Mouse (Mus musculus) kidney, postnatal 10 days (tissue): ENCODE results near the gene Zfp148.

Experiments used
- DNase-seq: peaks from one replicate; pipeline ENCODE4 v3.0.0; 2021; ENCODE audit warnings: mixed read lengths

Gene Zfp148

GRCm38 (mm10) chr16:33379944-33380881 is at the start of gene Zfp148:
Gene Zfp148 (plus strand): TSS chr16:33380836.
- peak; percentile 96 for DNase-seq

DNA sequence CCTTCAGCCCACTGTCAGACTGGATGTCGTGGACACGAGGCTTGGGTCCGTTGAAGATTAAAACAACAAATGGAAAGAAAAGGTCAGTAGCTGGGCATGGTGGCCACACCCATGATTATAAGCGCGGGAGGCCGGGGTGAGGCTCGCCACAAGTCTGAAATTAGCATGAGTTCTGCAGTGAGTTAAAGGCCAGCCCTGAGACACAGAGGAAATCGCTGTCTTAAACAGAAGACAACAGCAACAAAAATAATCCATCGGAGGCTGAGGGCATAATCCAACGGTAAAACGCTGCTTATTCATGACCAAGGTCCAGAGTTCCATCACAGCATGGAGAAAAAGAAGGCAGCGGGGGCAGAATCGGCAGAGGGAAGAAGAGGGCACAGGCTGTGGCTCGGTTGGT is 47.6 kb upstream of the Zfp148 start:
- no peak for DNase-seq

GRCm38 (mm10) chr16:33337177-33337576 is 43.5 kb upstream of the Zfp148 start:
- peak; percentile 85 for DNase-seq

DNA sequence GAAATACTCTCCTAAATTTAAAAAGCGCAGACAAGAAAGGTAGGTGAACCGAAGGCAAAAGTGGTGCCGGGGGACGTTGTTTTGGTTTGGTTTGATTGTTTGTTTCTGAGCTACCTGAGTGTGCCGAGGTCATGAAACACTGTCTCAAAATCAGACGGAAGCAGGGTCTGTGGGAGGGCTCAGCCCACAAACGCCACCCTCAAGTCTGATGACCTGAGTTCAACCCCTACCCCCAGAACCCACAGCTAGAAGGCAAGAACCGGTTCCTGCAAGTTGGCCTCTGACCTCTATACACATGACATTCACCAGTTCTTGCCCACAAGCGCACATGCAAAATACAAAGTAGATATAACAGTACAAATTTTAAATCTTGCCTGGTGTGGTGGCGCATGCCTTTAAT is 43.0 kb upstream of the Zfp148 start:
- DNase-seq, result no peak

DNA sequence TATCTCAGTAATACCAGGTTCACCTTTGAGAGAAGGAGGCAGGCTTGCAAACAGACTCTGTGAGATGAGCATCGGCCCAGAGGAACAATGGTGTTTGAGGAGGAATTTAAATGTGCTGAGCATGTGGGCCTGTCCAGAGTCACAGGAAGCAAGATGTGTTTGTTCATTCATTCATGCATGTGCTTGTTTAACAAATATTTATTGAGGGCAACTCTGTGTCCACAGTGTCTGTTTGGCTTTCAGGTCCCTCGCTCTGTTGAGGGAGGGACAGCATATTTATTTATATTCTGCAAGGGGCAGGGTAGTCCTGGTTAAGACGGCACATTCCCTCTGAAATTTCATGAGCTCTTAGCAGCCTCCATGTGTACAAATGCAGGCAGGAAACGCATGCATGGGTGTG is 42.1 kb upstream of the Zfp148 start:
- DNase-seq, result no peak

GRCm38 (mm10) chr16:33339476-33339875 is 41.2 kb upstream of the Zfp148 start:
- DNase-seq, result no peak

DNA sequence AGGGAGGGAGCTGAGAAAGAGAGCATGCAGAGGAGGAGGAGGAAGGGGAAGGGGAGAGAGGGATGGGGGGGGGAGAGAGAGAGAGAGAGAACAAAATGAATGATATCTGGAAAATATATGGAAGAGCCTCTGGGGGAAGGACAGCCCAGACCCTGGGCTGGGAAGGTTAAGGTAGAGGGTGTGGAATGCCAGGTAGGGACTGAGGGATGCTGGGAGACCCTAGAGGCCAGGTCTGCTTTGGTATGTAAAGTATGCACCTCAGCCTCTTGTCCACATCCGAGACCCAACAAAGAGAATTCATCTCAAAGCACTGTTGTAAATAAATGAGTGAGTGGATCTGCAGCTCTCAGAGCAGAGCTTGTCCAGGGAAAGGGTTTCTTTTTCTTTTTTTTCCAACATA is 38.3 kb upstream of the Zfp148 start:
- DNase-seq, result no peak

DNA sequence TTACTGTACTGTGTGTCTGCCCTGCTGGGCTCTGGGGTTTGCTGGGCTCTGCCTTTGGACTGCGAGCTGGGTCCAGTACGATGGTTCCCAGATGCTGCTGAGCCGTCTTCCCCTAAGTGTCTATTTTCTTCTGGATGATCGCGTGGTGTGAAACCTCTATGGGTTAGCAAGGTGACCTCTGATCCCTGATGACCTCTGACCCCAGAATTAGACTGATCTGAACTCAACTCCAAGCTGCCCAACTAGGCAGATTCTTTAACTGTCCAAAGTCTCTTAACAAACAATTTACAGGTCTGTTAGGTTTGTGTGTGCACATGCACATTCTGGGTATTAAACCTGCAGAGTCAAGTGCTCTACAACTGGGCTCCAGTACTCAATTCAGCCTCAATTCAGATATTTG is 37.5 kb upstream of the Zfp148 start:
- no peak for DNase-seq

- DNase-seq, result no peak
These were observed 37.0 kb upstream of the Zfp148 start for GRCm38 (mm10) chr16:33343601-33344000.

DNA sequence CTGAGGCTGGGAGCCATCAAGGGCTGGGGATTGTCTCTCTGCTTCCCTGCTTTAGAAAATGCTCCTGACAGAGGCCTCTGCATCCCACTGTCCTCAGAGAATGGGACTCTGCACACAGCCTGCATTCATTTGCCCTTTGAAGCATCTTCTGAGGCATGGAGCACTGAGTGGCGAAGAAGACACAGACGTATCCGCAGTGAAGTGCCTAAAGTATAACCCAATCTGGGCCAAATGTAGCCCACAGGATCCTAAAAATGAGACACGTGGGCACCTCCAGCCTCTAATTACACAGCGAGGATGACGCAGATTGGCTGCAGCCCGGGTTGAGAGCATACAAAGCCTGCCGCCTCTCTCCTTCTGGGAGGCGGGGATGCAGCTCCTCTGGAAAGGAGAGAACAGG is 36.3 kb upstream of the Zfp148 start:
- DNase-seq, result no peak

GRCm38 (mm10) chr16:33344875-33345274 is 35.8 kb upstream of the Zfp148 start:
- DNase-seq, result peak; percentile 35

DNA sequence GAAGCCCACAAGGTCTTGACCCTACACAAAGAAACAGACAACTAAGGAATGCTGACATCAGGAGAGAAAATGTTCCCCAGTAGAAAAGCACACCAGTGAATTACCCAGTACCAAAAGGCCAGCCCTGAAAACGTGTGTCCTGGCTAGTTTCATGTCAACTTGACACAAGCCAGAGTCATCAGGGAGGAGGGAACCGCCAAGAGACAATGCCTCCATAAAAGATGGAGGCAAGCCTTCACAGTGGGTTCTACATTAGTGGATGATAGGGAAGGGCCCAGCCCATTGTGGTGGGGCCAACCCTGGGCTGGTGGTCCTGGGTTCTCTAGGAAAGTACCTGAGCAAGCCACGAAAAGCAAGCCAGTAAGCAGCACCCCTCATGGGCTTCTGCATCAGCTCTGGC is 34.3 kb upstream of the Zfp148 start:
- DNase-seq, result no peak

- no peak for DNase-seq
These were observed 33.5 kb upstream of the Zfp148 start for GRCm38 (mm10) chr16:33347134-33347533.

DNA sequence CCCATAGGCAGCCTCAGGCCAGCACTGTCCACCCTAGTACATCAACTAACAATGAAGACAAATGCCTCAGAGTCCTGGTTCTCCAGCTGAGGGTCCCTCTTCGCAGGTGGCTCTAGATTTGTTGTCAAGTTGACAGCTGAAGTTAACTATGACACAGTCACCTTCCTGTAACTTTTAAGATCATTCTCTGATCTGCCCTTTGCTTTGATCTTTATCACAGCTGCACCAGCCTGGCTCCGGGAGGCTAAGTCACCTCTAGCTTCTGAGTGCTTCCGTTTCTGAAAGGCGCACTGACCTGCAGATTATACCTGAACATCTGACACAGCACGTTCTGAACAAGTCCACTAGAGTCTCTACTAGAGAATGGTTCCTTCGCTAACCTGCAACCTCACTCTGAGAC is 22.8 kb upstream of the Zfp148 start:
- DNase-seq, result no peak

DNA sequence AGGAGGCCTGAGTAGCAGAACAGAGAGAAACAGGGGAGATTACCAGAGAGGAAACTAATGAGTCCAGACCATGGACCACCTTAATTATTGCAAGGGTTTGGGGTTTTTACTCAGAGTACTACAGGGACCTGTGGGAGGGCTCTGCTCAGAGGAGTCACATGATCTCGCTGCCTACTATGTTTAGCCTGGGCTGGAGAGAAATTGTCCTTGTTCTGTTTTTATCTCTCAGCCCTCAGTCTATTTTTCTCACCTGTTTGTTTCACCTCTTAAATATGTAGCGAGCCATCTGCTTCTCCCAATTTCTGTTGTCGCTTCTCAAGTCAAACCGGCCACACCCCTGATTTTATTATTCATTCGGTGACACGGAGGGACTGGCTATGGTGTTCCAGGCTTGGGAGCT is 14.9 kb upstream of the Zfp148 start:
- DNase-seq, result no peak

DNA sequence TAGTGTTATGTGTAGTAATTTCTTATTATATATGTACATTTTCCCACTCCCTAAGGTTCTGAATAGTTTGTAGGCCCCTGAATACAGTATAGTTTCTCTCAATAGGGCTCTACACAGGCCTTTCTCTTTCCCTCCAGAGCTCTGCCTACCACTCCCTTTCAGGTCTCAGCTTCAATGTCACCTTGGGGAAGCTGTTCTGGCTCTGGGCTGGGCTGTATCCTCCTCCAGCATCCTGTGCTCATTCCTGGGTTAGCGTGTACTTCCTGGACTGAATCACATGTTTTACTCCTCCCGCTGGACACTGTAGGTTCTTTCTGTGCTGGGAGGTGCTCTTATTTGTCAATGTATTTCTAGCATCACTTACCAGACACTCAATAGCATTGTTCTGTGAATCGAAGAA is 12.0 kb upstream of the Zfp148 start:
- DNase-seq, result no peak

DNA sequence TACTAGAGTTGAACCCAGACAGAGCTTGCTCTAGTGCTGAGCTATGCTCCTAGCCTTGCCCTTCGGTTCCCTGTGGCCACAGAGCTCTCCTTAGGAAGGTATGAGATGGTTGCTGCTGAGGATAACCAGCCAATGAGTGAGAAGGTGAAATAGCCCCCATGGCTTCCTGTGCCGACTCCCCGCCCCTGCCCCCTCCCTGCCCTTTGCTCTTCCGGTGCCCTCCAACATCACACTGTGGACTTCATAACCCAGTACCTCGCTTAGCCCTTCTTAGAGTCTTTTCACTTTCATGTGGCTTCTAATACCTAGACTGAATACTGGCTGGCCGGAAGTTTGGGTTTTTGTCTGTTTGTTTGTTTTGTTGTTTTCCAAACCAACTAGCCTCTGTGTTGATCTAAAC is 9.8 kb upstream of the Zfp148 start:
- DNase-seq, result no peak

DNA sequence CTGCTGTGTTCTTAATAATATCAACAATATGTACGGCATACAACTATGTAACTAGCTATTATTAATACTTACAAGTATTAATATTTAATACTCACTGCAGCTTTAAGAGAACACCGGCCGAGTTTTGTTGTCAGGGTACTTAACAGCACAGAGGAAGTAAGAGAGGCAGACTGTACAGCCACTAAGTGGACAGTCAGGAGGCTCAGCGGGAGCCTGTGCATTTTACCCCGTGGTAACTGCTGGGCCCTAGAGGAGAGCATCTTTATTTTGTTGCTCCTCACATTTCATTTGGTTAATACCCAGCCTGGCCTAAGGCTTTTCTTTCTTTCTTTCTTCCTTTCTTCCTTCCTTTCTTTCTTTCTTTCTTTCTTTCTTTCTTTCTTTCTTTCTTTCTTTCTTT is 8.0 kb upstream of the Zfp148 start:
- DNase-seq, result no peak

- no peak for DNase-seq
These were observed 7.3 kb upstream of the Zfp148 start for GRCm38 (mm10) chr16:33373326-33373725.

DNA sequence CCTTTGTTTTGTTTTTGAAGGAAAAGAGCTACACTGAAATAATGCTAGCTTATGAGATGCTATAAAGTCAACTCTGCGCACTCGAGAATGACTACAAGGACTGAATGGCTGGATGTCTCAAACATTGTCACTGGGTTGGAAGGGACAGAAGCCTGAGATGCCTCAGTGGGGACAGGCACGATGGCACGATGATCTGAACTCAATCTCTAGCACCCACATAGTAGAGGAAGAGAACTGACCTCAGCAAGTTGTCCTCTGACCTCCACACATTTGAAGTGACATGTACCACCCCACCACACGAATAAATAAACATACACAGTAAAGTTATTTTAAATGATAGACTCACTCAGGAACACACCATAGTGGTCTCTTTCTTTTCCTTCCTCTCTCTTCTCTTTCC is 4.4 kb upstream of the Zfp148 start:
- DNase-seq, result no peak

DNA sequence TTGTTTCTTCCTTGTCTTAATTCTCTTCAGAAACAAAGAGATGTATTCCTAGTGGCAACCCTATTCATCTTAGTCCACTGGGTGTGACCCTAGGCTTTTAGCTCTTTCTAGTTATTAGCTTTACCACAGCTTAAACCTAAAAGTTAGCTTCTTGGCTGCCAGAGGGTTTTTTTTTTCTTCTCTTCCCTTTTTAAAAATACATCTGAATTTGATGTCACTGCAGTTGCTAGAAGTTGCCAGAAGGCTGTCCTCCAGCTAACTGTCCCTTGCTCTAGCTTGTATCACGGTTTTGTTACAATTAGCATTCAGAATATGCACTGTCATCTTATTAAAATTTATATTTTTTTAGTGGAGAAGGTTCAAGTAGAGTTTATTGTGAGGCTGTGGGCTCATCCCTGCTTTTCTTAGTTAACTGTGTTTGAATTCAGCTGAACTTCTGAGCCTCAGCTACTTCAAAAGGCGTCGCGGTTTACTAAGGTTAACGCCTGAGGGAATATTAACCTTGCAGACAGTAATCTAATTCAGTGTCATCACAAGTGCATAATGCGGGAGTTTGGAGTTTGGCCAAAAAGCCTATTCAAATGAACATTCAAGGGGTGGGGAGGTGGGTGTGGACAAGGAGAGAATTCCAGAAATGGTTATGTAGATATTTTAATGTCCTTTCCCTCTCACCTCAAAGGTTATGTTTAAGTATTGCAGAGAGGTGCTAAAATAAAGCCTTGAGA is 1.3 kb upstream of the Zfp148 start:
- DNase-seq, result peak; percentile 57

DNA sequence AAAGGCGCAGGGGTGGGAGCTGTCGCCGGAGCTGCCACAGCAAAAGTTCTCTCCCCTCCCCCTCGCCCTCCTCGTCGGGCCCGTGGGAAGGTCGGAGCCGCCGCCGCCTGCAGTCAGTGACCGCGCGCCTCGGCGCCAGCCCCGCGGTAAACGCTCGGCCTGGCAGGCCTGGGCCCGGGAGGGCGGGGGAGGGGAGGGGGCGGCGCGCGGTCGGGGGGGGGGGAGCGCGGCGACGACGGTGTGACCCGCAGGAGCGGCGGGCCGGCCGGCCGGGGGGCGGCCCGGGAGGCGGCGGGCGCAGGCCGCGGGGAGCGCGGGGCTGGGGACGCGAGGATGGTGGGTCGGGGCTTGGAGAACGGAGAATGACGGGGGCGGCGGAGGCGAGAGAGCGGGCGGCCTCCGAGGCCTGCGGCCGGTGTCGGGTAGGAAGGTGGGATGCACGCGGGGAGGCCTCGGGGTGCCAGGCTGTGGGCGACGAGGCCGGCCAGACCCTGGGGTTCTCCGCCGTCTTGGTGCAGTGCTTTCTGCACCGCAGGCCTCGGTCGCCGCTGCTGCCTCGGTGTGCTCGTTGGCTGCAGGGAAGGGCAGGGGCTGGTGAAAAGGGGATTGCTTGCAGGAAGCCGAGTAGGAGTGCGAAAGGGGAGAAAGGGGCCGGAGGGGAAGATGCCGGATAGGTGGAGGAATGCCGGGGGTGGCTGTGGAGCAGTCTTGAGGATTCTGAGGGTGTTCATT is 412 bp downstream of the Zfp148 start:
- peak; percentile 66 for DNase-seq

DNA sequence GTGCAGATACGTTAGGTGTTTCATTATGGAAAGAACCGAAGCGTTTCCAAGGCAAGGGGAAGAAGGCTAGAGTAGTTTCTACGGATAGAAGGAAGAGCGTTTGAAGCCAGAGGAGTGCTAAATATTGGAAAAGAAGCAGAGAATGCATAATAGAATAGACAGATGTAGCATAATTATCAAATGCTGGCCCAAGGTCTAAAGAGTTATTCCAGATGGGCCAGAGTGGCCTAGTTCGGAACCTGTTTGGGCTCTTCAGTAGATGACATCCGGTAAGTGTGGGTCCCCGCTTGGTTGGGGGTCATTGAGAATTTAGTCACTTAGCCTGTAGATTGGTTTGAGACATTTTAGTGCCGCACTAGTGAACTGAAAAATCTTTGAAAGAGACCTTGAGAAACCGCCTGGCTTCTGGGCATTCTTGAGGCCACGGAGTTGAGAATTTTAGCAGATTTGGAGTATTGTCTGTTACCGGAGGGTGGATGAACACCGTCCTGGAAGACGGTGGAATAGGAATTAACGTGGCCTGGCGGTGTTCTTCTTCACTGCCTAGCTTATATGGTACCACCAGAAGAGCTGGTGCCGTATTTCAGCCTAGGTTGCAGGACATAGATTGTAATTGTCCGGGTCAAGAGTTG is 1.1 kb downstream of the Zfp148 start:
- DNase-seq, result no peak
